Mouse (Mus musculus) limb, embryonic 10.5 days (tissue): ENCODE measurements around the gene Phc1. TPM values are rescaled to one million over a fixed set of nuclear protein-coding genes. Genes with fewer than 3 reads are reported as not detected.

Experiments
- DNase-seq: peaks from one replicate; pipeline ENCODE4 v3.0.0-alpha.2; 2017; ENCODE audit warnings: low spot score
- H3K27ac ChIP-seq: fragments of 300-500 bp; sonication (generic); 2 replicates; pipeline ENCODE4 v1.5.1; 2016; ENCODE audit warnings: mild to moderate bottlenecking
- H3K27me3 ChIP-seq: fragments of 300-500 bp; sonication (generic); 2 replicates; pipeline ENCODE4 v1.6.1; 2016; ENCODE audit warnings: low read depth, mild to moderate bottlenecking; ENCODE audit not compliant: poor library complexity, severe bottlenecking
- H3K36me3 ChIP-seq: fragments of 300-500 bp; sonication (generic); 2 replicates; pipeline ENCODE4 v1.6.1; 2016; ENCODE audit warnings: mild to moderate bottlenecking, moderate library complexity
- H3K4me1 ChIP-seq: fragments of 300-500 bp; sonication (generic); 2 replicates; pipeline ENCODE4 v1.6.1; 2016
- H3K4me3 ChIP-seq: fragments of 300-500 bp; sonication (generic); 2 replicates; pipeline ENCODE4 v1.5.1; 2016; ENCODE audit warnings: mild to moderate bottlenecking, moderate library complexity
- H3K9me3 ChIP-seq: fragments of 300-500 bp; sonication (generic); replicated peaks from 2 replicates; pipeline ENCODE4 v1.6.1; 2016; ENCODE audit warnings: mild to moderate bottlenecking
- WGBS: fragments of 180-500 bp; shearing (Covaris S2); methylation state at CpG from one replicate; pipeline ENCODE4 v1.1.7; 2016; 5-methylcytosine and 5-hydroxymethylcytosine counted together
- polyA plus RNA-seq: library from polyadenylated mRNA; unstranded; fragments of >200 nt; fragmentation: Nextera tagmentation; extraction: Ambion mirVana; gene quantifications from 2 replicates; pipeline ENCODE4 v1.2.1, GENCODE M21; 2016

Gene Phc1
- polyA plus RNA-seq, 1 experiment from 2014 or later: 37.4 TPM

DNA sequence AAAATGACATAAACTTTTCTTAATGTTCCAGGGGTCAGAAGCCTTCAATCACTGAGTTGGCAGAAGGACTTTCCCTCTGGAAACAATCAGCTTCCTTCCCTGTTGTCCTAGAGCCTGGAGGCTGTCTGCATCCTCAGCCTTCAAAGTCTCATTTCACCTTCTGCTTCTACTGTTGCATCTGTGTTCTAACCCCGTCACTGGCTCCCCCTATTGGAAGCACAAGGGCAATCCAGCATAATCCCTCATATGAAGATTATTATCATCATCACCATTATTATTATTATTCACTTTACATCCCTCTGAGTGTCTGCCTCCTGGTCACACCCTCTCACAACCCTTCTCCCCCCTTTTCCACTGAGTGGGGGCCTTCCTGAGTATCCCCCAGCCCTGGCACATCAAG is 52.1 kb downstream of the Phc1 start:
- Histone ChIP-seq H3K9me3 (no peaks in the 10 kb centered on the region), H3K36me3 (no peaks in the 10 kb centered on the region), H3K27ac (peak overlapping the region; percentile 67; the same call in 1 of the 2 replicates), H3K4me3 (no peak overlapping the region), H3K4me1 (peaks cover 22% of the 10 kb centered on the region), H3K27me3 (no peaks in the 10 kb centered on the region)
- 59% methylated on average over 1 of the region's 1 CpGs for WGBS
- DNase-seq: no peak

DNA sequence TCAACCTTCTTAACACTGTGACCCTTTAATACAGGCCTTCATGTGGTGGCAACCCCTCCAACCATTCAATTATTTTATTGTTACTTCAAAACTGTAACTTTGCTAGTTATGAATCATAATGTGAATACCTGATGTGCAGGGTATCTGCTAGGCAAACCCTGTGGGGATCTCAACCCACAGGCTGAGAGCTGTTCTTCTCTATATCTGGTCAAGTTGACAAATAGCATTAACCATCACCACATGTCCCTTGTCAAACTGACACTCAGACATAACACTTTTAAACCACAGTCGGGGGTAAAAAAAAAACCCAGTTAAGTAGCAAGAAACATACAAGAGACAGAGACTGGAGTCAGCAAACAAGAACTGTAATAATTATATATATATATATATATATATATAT is 55.5 kb downstream of the Phc1 start:
- no peak overlapping the region for H3K4me3 ChIP-seq
- H3K9me3 ChIP-seq: no peaks in the 10 kb centered on the region

DNA sequence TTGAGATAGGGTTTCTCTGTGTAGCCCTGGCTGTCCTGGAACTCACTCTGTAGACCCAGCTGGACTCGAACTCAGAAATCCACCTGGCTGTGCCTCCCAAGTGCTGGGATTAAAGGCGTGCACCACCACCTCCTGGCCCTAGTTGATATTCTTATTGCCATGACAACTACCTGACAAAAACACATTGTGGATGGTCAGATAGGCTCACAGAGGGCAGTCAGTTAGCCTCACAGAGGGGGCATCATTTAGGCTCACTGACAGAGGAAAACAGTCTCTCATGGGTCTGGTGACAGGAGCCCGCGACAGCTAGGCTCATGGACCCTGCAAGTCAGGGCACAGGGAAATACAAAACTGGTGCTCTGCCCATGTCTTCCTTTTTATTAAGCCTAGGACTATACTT is 56.1 kb downstream of the Phc1 start:
- H3K4me3 ChIP-seq: no peak overlapping the region
- H3K36me3 ChIP-seq: no peaks in the 10 kb centered on the region
- no peaks in the 10 kb centered on the region for H3K27me3 ChIP-seq
- H3K4me1 ChIP-seq: no peaks in the 10 kb centered on the region; the same call in 1 of the 2 replicates
- H3K27ac ChIP-seq: no peak overlapping the region
- 87% methylated on average over 4 of the region's 4 CpGs for WGBS
- DNase-seq: no peak
- H3K9me3 ChIP-seq: no peaks in the 10 kb centered on the region

More for the DNA sequence above, 55.5 kb downstream of the Phc1 start:
- 71% methylated on average over 1 of the region's 1 CpGs for WGBS
- H3K27ac ChIP-seq: no peak overlapping the region
- H3K27me3 ChIP-seq: no peaks in the 10 kb centered on the region
- no peak for DNase-seq
- peaks cover 1% of the 10 kb centered on the region for H3K4me1 ChIP-seq
- no peaks in the 10 kb centered on the region for H3K36me3 ChIP-seq

DNA sequence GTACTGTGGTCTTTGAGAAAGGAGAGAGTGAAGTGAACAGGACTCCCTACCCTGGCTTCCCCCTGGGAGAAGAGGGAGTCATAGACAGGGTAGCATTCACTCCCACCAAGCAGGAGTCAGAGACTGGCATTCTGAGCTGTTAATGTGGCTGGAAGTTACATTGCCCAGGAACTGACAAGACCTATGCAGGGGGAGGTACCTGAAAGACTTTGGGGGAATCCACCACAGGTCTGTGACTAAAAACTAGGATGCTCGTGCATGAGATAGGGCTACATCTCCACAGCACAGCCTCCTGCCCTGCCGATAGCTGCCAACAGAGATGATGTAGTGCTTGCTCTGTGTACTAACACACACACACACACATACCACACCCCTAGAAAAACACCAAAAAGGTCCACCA is 56.9 kb downstream of the Phc1 start:
- Histone ChIP-seq H3K4me3 (no peak overlapping the region), H3K27me3 (no peaks in the 10 kb centered on the region), H3K4me1 (no peaks in the 10 kb centered on the region), H3K27ac (no peak overlapping the region), H3K36me3 (no peaks in the 10 kb centered on the region), H3K9me3 (no peaks in the 10 kb centered on the region)
- WGBS: 93% methylated on average over 2 of the region's 2 CpGs
- DNase-seq: no peak

DNA sequence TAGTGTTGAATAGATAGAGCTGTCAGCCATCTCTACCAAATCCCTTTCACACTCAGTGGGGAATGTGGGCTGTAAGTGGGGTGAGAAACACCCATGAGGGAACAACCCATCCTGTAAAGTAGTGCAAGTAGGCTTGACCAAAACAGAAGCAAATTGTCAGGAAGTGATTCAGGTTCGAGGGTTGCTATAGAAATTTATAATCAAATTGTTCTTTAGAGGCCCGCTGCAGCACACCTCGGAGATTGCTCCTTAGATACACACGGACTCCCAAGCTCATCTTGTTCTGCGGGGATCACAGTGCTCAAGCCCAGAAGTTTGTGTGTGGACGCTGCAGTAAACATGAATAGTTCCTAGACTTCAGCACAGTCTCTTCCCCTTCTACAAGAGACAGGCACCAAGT is 57.6 kb downstream of the Phc1 start, which contains the start of gene Klrg1:
Gene Klrg1 (minus strand): TSS at position 101 of the 400 bp plus-strand sequence.
- no peak for DNase-seq
- H3K36me3 ChIP-seq: no peaks in the 10 kb centered on the region
- no peak within 1 kb of the TSS for H3K4me3 ChIP-seq
- no peak within 1 kb of the TSS for H3K27ac ChIP-seq
- H3K4me1 ChIP-seq: no peaks in the 10 kb centered on the region
- 87% methylated on average over 6 of the region's 6 CpGs for WGBS
- no peaks in the 10 kb centered on the region for H3K9me3 ChIP-seq
- H3K27me3 ChIP-seq: no peaks in the 10 kb centered on the region

DNA sequence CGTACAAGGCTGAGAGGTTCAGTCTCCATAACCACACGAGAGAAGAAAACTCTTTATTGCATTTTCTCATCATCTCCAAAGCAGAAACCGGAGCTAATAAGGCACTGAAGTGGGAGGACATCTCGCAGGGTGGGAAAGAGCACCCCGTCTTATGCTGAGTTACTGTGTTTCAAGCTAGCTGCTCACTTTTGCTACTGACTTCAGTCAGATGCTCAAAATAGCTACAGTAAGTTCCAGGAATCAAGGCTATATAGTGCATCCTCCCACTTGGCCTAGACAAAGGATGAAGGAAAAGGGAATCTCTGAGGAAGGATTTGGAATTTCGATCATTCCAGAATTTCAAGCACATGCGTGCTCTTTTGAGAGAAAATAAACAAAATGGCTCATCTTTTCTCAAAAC is 63.8 kb downstream of the Phc1 start:
- Histone ChIP-seq H3K4me3 (no peak overlapping the region), H3K4me1 (no peaks in the 10 kb centered on the region), H3K27me3 (no peaks in the 10 kb centered on the region), H3K9me3 (no peaks in the 10 kb centered on the region), H3K36me3 (no peaks in the 10 kb centered on the region), H3K27ac (no peak overlapping the region)
- WGBS: 93% methylated on average over 7 of the region's 7 CpGs
- no peak for DNase-seq

DNA sequence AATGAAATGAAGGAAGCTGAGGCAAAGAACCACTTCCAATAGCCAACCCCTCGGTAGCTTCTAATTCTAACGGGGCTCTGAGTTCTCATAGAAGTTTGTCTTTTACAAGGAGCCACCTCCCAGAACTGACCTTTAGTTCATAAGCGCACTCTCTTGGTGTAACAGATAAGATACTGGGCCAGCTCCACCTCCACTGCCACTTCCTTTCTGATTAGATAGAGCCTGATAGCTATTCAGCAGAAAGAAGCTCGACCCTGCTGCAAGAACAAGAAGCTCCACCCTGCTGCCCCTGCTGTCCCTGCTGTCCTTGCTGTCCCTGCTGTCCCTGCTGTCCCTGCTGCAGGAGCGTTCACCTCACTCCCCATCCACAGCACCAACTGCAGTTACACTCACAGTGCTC is 65.8 kb downstream of the Phc1 start:
- no peak overlapping the region for H3K27ac ChIP-seq
- no peaks in the 10 kb centered on the region for H3K36me3 ChIP-seq
- no peaks in the 10 kb centered on the region for H3K27me3 ChIP-seq
- 76% methylated on average over 5 of the region's 5 CpGs for WGBS
- no peaks in the 10 kb centered on the region for H3K4me1 ChIP-seq
- no peaks in the 10 kb centered on the region for H3K9me3 ChIP-seq
- no peak overlapping the region for H3K4me3 ChIP-seq
- DNase-seq: no peak

DNA sequence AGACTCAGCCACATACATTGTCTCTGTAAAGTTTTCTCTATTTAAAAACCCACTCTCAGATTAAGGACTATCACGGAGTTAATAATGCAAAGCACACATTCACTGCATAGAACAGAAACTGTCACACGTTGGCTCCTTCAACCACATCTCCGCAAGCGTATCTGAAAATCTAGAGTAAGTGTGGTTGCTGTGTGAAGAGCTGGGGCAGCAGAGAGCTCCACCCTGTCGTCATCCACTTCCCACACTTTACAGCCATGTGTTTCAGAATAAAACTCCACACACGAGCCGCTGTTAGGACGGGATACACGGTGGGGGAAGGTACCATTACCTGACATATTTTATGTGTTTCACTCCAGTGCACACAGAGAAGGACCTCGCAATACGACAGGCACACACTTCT is 70.2 kb downstream of the Phc1 start:
- no peak overlapping the region for H3K4me3 ChIP-seq
- 87% methylated on average over 11 of the region's 11 CpGs for WGBS
- H3K27me3 ChIP-seq: no peaks in the 10 kb centered on the region
- H3K36me3 ChIP-seq: no peaks in the 10 kb centered on the region
- H3K27ac ChIP-seq: no peak overlapping the region
- no peaks in the 10 kb centered on the region for H3K4me1 ChIP-seq
- no peak for DNase-seq
- H3K9me3 ChIP-seq: no peaks in the 10 kb centered on the region

DNA sequence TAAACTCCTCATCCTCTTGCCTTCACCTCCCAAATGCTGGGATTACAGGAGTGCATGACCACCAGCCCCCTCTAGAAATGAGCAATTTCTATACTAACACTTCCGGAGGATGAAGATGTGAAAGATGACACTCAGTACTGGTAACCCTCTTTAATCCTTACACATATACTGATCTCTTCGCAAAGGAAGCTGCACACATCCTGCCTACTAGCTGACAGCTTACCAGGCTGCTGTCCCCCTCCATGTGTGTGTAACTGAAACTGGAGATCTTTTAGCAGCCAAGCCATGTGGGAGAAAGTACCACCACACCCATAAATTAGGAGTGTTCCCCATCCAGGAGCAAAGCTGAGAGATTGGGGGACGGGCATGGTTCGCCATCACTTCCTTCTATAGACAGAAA is 71.2 kb downstream of the Phc1 start:
- Histone ChIP-seq H3K9me3 (no peaks in the 10 kb centered on the region), H3K36me3 (no peaks in the 10 kb centered on the region), H3K27ac (no peak overlapping the region), H3K27me3 (no peaks in the 10 kb centered on the region), H3K4me1 (no peaks in the 10 kb centered on the region), H3K4me3 (no peak overlapping the region)
- 88% methylated on average over 4 of the region's 4 CpGs for WGBS
- DNase-seq: no peak

DNA sequence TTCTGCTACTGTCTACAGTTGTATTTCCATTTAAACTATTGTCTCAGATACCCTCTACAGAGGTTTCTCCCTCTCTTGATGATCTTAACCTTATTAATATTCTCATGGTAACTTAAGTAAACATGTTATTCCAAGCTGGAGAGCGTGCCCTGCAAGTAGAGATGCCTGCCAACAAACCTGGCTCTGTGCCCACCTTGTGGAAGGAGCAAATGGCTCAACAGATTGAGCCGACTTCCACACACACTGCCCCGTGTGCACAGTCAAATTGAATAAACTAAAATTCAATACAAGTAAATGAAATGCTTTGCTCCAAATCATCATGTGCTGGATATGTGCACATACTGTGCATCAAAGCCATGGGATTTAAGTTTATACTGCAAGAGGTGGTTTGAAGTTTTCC is 71.8 kb downstream of the Phc1 start:
- 84% methylated on average over 3 of the region's 3 CpGs for WGBS
- H3K9me3 ChIP-seq: no peaks in the 10 kb centered on the region
- H3K4me3 ChIP-seq: no peak overlapping the region
- no peaks in the 10 kb centered on the region for H3K4me1 ChIP-seq
- no peak overlapping the region for H3K27ac ChIP-seq
- H3K27me3 ChIP-seq: no peaks in the 10 kb centered on the region
- DNase-seq: no peak
- H3K36me3 ChIP-seq: no peaks in the 10 kb centered on the region

Other genes starting within 250 kb of the Phc1 start
- 0.20 TPM in 1 of 2 replicates, not detected in the other for gene Klrg1, start 57.7 kb downstream of the Phc1 start, polyA plus RNA-seq
- gene M6pr, start 31.8 kb downstream of the Phc1 start, polyA plus RNA-seq: 85.7 and 97.8 TPM in 2 replicates
- 39.4 and 49.3 TPM in 2 replicates for gene Rimklb, start 158.2 kb upstream of the Phc1 start, polyA plus RNA-seq
- gene Mfap5, start 165.3 kb upstream of the Phc1 start, polyA plus RNA-seq: 0.30 and 0.51 TPM in 2 replicates
- gene Aicda, start 213.2 kb upstream of the Phc1 start, polyA plus RNA-seq: 0.28 TPM in 1 of 2 replicates, not detected in the other